Mouse (Mus musculus): Measurements from ENCODE around the gene Rsrp1. TPM values are rescaled to one million over a fixed set of nuclear protein-coding genes. Genes with fewer than 3 reads are reported as not detected.
A peak's percentile ranks its signal among the peaks of the same experiment; 100 is the strongest.

Rsrp1 gene
- total and polyA plus RNA-seq, 2 experiments = 200 to 403 TPM

- Histone ChIP-seq H3K27me3 (ENCODE audit: control insufficient read depth, insufficient read depth, low read length) (no peaks in the 10 kb centered on the region), H3K9ac (ENCODE audit: low read depth, low read length) (no peak overlapping the region), H3K27ac (replicated peaks; ENCODE audit: insufficient read depth, low read depth, low read length) (no peak overlapping the region), H3K79me2 (ENCODE audit: control insufficient read depth, insufficient read depth, low read length) (peaks cover 5% of the 10 kb centered on the region; the same call in 1 of the 2 replicates), H3K4me3 (ENCODE audit: insufficient read depth, low read depth, low read length) (no peak overlapping the region), H3K4me1 (ENCODE audit: control insufficient read depth, insufficient read depth, low read length) (peaks cover 12% of the 10 kb centered on the region; the same call in 1 of the 2 replicates), H3K36me3 (ENCODE audit: control insufficient read depth, insufficient read depth, low read length) (peaks cover 15% of the 10 kb centered on the region)
- WGBS = 40% methylated on average over 3 of the region's 3 CpGs
- DNase-seq (ENCODE audit: extremely low read depth, low read depth, low spot score) = peak; percentile 54
- peak; percentile 84 for TF ChIP-seq CTCF (IDR thresholded peaks at IDR 0.05; ENCODE audit: low read depth, low read length)
- no peak for TF ChIP-seq POLR2A (IDR thresholded peaks at IDR 0.05; ENCODE audit: extremely low read depth, insufficient read depth, low read length)
Observed at GRCm38 (mm10) chr4:134913413-134913812, 10.0 kb upstream of the Rsrp1 start.

GRCm38 (mm10) chr4:134914122-134914863 is 9.1 kb upstream of the Rsrp1 start:
- Histone ChIP-seq H3K4me1 (ENCODE audit: control insufficient read depth, insufficient read depth, low read length) (peaks cover 12% of the 10 kb centered on the region; the same call in 1 of the 2 replicates), H3K4me3 (ENCODE audit: insufficient read depth, low read depth, low read length) (peak overlapping the region; percentile 80)

GRCm38 (mm10) chr4:134914864-134915209 is 8.6 kb upstream of the Rsrp1 start, which contains the start of gene Tmem50a:
TSS of gene Tmem50a (minus strand) at chr4:134915024.
- Histone ChIP-seq H3K9ac (ENCODE audit: low read depth, low read length) (peak within 1 kb of the TSS; percentile 95), H3K79me2 (ENCODE audit: control insufficient read depth, insufficient read depth, low read length) (peaks cover 5% of the 10 kb centered on the region; the same call in 1 of the 2 replicates), H3K4me3 (ENCODE audit: insufficient read depth, low read depth, low read length) (peak within 1 kb of the TSS; percentile 80), H3K36me3 (ENCODE audit: control insufficient read depth, insufficient read depth, low read length) (peaks cover 5% of the 10 kb centered on the region; the same call in 1 of the 2 replicates), H3K27me3 (ENCODE audit: control insufficient read depth, insufficient read depth, low read length) (no peaks in the 10 kb centered on the region), H3K27ac (replicated peaks; ENCODE audit: insufficient read depth, low read depth, low read length) (peak within 1 kb of the TSS; percentile 94), H3K4me1 (ENCODE audit: control insufficient read depth, insufficient read depth, low read length) (peaks cover 12% of the 10 kb centered on the region; the same call in 1 of the 2 replicates)
- TF ChIP-seq CTCF (IDR thresholded peaks at IDR 0.05; ENCODE audit: low read depth, low read length) = no peak
- TF ChIP-seq POLR2A (IDR thresholded peaks at IDR 0.05; ENCODE audit: extremely low read depth, insufficient read depth, low read length) = peak; percentile 83
- WGBS = under 1% methylated on average over 25 of the region's 25 CpGs
- DNase-seq (ENCODE audit: extremely low read depth, low read depth, low spot score) = peak; percentile 90

More at GRCm38 (mm10) chr4:134914122-134914863, 9.1 kb upstream of the Rsrp1 start:
- Histone ChIP-seq H3K79me2 (ENCODE audit: control insufficient read depth, insufficient read depth, low read length) (peaks cover 5% of the 10 kb centered on the region; the same call in 1 of the 2 replicates), H3K27ac (replicated peaks; ENCODE audit: insufficient read depth, low read depth, low read length) (peak overlapping the region; percentile 94), H3K36me3 (ENCODE audit: control insufficient read depth, insufficient read depth, low read length) (peaks cover 9% of the 10 kb centered on the region), H3K27me3 (ENCODE audit: control insufficient read depth, insufficient read depth, low read length) (no peaks in the 10 kb centered on the region), H3K9ac (ENCODE audit: low read depth, low read length) (peak overlapping the region; percentile 95)
- TF ChIP-seq CTCF (IDR thresholded peaks at IDR 0.05; ENCODE audit: low read depth, low read length) (no peak), POLR2A (IDR thresholded peaks at IDR 0.05; ENCODE audit: extremely low read depth, insufficient read depth, low read length) (no peak)
- 2% methylated on average over 43 of the region's 43 CpGs for WGBS
- peak; percentile 31 for DNase-seq (ENCODE audit: extremely low read depth, low read depth, low spot score)

GRCm38 (mm10) chr4:134915223-134916050 is 8.0 kb upstream of the Rsrp1 start:
- peak overlapping the region; percentile 94 for H3K27ac ChIP-seq (replicated peaks; ENCODE audit: insufficient read depth, low read depth, low read length)
- H3K27me3 ChIP-seq (ENCODE audit: control insufficient read depth, insufficient read depth, low read length) = no peaks in the 10 kb centered on the region
- 34% methylated on average over 14 of the region's 14 CpGs for WGBS
- peaks cover 5% of the 10 kb centered on the region; the same call in 1 of the 2 replicates for H3K36me3 ChIP-seq (ENCODE audit: control insufficient read depth, insufficient read depth, low read length)
- TF ChIP-seq CTCF (IDR thresholded peaks at IDR 0.05; ENCODE audit: low read depth, low read length) (no peak), POLR2A (IDR thresholded peaks at IDR 0.05; ENCODE audit: extremely low read depth, insufficient read depth, low read length) (no peak)
- peak overlapping the region; percentile 25 for H3K4me3 ChIP-seq (ENCODE audit: insufficient read depth, low read depth, low read length)
- peak; percentile 85 for DNase-seq (ENCODE audit: extremely low read depth, low read depth, low spot score)
- peaks cover 12% of the 10 kb centered on the region; the same call in 1 of the 2 replicates for H3K4me1 ChIP-seq (ENCODE audit: control insufficient read depth, insufficient read depth, low read length)
- H3K79me2 ChIP-seq (ENCODE audit: control insufficient read depth, insufficient read depth, low read length) = peaks cover 5% of the 10 kb centered on the region; the same call in 1 of the 2 replicates
- H3K9ac ChIP-seq (ENCODE audit: low read depth, low read length) = peak overlapping the region; percentile 56

GRCm38 (mm10) chr4:134917194-134917593 is 6.2 kb upstream of the Rsrp1 start:
- TF ChIP-seq POLR2A (IDR thresholded peaks at IDR 0.05; ENCODE audit: extremely low read depth, insufficient read depth, low read length) (no peak), CTCF (IDR thresholded peaks at IDR 0.05; ENCODE audit: low read depth, low read length) (no peak)
- Histone ChIP-seq H3K9ac (ENCODE audit: low read depth, low read length) (0 out of 2 replicates have a peak overlapping the region, but pooled peaks have one; percentile 44), H3K27ac (replicated peaks; ENCODE audit: insufficient read depth, low read depth, low read length) (peak overlapping the region; percentile 80), H3K36me3 (ENCODE audit: control insufficient read depth, insufficient read depth, low read length) (peaks cover 2% of the 10 kb centered on the region; the same call in 1 of the 2 replicates), H3K27me3 (ENCODE audit: control insufficient read depth, insufficient read depth, low read length) (no peaks in the 10 kb centered on the region), H3K79me2 (ENCODE audit: control insufficient read depth, insufficient read depth, low read length) (peaks cover 5% of the 10 kb centered on the region; the same call in 1 of the 2 replicates), H3K4me3 (ENCODE audit: insufficient read depth, low read depth, low read length) (peak overlapping the region; percentile 28; the same call in 1 of the 2 replicates), H3K4me1 (ENCODE audit: control insufficient read depth, insufficient read depth, low read length) (peaks cover 12% of the 10 kb centered on the region; the same call in 1 of the 2 replicates)
- peak; percentile 33 for DNase-seq (ENCODE audit: extremely low read depth, low read depth, low spot score)
- WGBS = 76% methylated on average over 3 of the region's 3 CpGs
